Mouse (Mus musculus) hindbrain, embryonic 10.5 days (tissue): ENCODE measurements around the gene Phyhd1. TPM values are rescaled to one million over a fixed set of nuclear protein-coding genes. Genes with fewer than 3 reads are reported as not detected.

Experiments used
- DNase-seq: peaks from one replicate; pipeline ENCODE4 v3.0.0-alpha.2; 2017; ENCODE audit warnings: low spot score
- H3K27ac ChIP-seq: fragments of 300-500 bp; sonication (generic); 2 replicates; pipeline ENCODE4 v1.5.1; 2016; ENCODE audit warnings: mild to moderate bottlenecking, moderate library complexity
- H3K27me3 ChIP-seq: fragments of 300-500 bp; sonication (generic); 2 replicates; pipeline ENCODE4 v1.6.1; 2016; ENCODE audit warnings: mild to moderate bottlenecking; ENCODE audit not compliant: poor library complexity, insufficient read depth, severe bottlenecking
- H3K36me3 ChIP-seq: fragments of 300-500 bp; sonication (generic); 2 replicates; pipeline ENCODE4 v1.6.1; 2016; ENCODE audit warnings: mild to moderate bottlenecking, moderate library complexity
- H3K4me1 ChIP-seq: fragments of 300-500 bp; sonication (generic); replicated peaks from 2 replicates; pipeline ENCODE4 v1.6.1; 2016; ENCODE audit warnings: mild to moderate bottlenecking
- H3K4me3 ChIP-seq: fragments of 300-500 bp; sonication (generic); 2 replicates; pipeline ENCODE4 v1.5.1; 2016; ENCODE audit warnings: mild to moderate bottlenecking, moderate library complexity
- H3K9me3 ChIP-seq: fragments of 300-500 bp; sonication (generic); 2 replicates; pipeline ENCODE4 v1.6.1; 2016; ENCODE audit warnings: mild to moderate bottlenecking, moderate library complexity
- WGBS: fragments of 180-500 bp; shearing (Covaris S2); methylation state at CpG from one replicate; pipeline ENCODE4 v1.1.7; 2016; 5-methylcytosine and 5-hydroxymethylcytosine counted together
- polyA plus RNA-seq: library from polyadenylated mRNA; unstranded; fragments of >200 nt; fragmentation: Nextera tagmentation; extraction: Ambion mirVana; gene quantifications from 2 replicates; pipeline ENCODE4 v1.2.1, GENCODE M21; 2016

The Phyhd1 gene
- polyA plus RNA-seq, 1 experiment from 2014 or later = 5.5 TPM

GRCm38 (mm10) chr2:30247036-30247435, 19.0 kb upstream of the Phyhd1 start:
- no peak overlapping the region for H3K27ac ChIP-seq
- peaks cover 30% of the 10 kb centered on the region for H3K4me1 ChIP-seq
- no peak for DNase-seq
- H3K4me3 ChIP-seq = no peak overlapping the region
- H3K27me3 ChIP-seq = no peaks in the 10 kb centered on the region
- no peaks in the 10 kb centered on the region for H3K9me3 ChIP-seq
- H3K36me3 ChIP-seq = peaks cover 98% of the 10 kb centered on the region
- 91% methylated on average over 5 of the region's 5 CpGs for WGBS

- DNase-seq = no peak
- Histone ChIP-seq H3K27me3 (no peaks in the 10 kb centered on the region), H3K9me3 (no peaks in the 10 kb centered on the region), H3K4me3 (no peak overlapping the region), H3K27ac (no peak overlapping the region), H3K36me3 (peaks cover 98% of the 10 kb centered on the region), H3K4me1 (peaks cover 24% of the 10 kb centered on the region)
- 85% methylated on average over 4 of the region's 4 CpGs for WGBS
Measured at GRCm38 (mm10) chr2:30247681-30248080, 18.3 kb upstream of the Phyhd1 start.

DNA sequence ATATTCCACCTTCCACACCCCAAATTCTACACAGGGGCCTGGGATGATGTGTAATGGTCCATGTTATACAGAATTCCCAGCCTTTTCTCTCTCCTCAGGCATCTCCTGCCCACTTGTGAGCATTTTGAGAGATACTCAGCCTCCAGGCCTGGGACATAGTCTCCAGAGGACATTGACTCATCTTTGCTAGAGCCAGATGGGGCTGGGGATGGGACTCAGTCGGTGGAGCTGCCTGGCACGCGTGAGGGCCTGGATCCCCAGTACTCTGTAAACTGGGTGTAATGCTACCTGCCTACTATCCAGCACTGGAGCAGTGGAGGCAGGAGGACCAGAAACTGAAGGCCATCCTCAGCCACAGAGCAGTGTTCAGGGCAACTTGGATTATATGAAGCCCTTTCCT, 16.8 kb upstream of the Phyhd1 start:
- Histone ChIP-seq H3K9me3 (no peaks in the 10 kb centered on the region), H3K27me3 (no peaks in the 10 kb centered on the region), H3K27ac (no peak overlapping the region), H3K36me3 (peaks cover 98% of the 10 kb centered on the region), H3K4me3 (no peak overlapping the region), H3K4me1 (peaks cover 15% of the 10 kb centered on the region)
- WGBS = 94% methylated on average over 3 of the region's 3 CpGs
- DNase-seq = no peak

DNA sequence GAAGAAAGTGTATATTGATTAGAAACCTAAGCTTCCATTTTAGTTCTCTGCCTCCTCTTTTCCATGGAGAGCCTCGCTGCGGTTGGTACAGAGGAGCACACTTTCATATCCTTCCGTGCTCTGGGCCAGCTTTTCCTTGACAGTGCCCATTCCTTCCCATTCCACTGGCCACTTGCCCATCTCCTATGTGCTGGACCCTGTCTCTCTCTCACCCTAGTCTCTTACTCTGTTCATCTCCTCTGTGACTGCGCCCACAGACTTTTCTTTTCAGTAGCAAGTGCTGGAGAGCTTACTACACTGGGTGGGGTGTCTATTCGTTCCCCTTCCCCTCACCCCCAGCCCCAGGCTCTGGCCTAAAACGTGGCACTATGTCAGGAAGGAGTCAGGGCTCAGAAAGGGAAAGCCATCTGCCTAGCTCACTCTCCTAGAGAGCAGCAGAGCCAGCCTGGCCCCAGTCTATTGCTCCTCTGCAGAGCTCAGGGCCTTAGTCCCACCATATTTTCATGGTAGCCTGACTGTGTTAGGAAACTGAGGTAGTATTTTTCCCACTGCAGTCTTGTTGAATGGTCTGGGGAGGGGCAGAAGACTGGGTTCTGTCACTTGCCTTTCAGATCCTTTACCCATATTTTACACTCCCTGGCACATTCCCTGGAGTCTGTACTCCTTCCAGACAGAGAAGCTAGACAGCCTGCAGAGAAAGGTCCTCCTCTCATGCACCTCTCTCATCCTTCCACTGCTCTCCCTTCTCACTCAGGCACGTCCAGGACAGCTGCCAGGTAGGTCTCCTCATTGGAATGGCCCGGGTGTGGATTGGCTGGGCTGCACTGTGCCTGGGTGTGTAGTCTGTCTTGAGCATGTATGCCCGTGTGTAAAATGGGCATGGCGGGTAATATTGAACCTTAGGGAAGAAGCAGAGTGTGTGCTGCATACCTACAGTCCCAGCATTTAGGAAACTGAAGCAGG, 15.6 kb upstream of the Phyhd1 start:
- Histone ChIP-seq H3K4me3 (no peak overlapping the region), H3K27ac (no peak overlapping the region), H3K27me3 (no peaks in the 10 kb centered on the region), H3K36me3 (peaks cover 97% of the 10 kb centered on the region), H3K9me3 (no peaks in the 10 kb centered on the region), H3K4me1 (peaks cover 9% of the 10 kb centered on the region)
- WGBS = 89% methylated on average over 10 of the region's 10 CpGs
- no peak for DNase-seq

- Histone ChIP-seq H3K27me3 (no peaks in the 10 kb centered on the region), H3K27ac (peak overlapping the region; percentile 24; the same call in 1 of the 2 replicates), H3K9me3 (no peaks in the 10 kb centered on the region), H3K4me1 (peaks cover 6% of the 10 kb centered on the region), H3K4me3 (no peak overlapping the region), H3K36me3 (peaks cover 97% of the 10 kb centered on the region)
- 89% methylated on average over 5 of the region's 5 CpGs for WGBS
- DNase-seq = no peak
Measured at GRCm38 (mm10) chr2:30251417-30252104, 14.4 kb upstream of the Phyhd1 start.

DNA sequence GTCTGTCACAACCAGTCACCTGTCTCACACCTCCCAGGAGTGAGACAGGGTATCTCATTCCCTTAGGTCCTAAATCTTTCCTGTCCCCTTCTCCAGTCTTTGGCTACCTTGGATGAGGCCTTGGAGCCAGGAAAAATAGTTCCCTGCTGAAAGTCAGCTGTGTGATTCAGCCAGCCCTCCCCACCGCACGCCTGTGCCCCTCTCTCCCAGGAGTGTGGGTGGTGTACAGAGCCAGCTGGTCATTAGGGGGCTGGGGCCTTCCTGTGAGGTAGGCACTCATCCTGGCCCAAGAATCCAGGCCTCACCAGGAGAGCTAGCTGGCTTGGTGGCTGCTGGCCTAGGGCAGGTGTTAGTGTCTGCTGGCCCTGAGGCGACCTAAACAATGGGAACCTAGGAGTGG, 13.5 kb upstream of the Phyhd1 start:
- Histone ChIP-seq H3K27me3 (no peaks in the 10 kb centered on the region), H3K4me1 (peaks cover 6% of the 10 kb centered on the region), H3K4me3 (no peak overlapping the region), H3K9me3 (no peaks in the 10 kb centered on the region), H3K27ac (no peak overlapping the region), H3K36me3 (peaks cover 99% of the 10 kb centered on the region)
- no peak for DNase-seq
- 79% methylated on average over 3 of the region's 3 CpGs for WGBS

GRCm38 (mm10) chr2:30253809-30254208, 12.2 kb upstream of the Phyhd1 start:
- DNase-seq = no peak
- H3K9me3 ChIP-seq = no peaks in the 10 kb centered on the region
- H3K27me3 ChIP-seq = no peaks in the 10 kb centered on the region
- WGBS = 84% methylated on average over 5 of the region's 5 CpGs
- peaks cover 99% of the 10 kb centered on the region for H3K36me3 ChIP-seq
- H3K4me1 ChIP-seq = peaks cover 6% of the 10 kb centered on the region
- H3K4me3 ChIP-seq = no peak overlapping the region
- H3K27ac ChIP-seq = no peak overlapping the region

DNA sequence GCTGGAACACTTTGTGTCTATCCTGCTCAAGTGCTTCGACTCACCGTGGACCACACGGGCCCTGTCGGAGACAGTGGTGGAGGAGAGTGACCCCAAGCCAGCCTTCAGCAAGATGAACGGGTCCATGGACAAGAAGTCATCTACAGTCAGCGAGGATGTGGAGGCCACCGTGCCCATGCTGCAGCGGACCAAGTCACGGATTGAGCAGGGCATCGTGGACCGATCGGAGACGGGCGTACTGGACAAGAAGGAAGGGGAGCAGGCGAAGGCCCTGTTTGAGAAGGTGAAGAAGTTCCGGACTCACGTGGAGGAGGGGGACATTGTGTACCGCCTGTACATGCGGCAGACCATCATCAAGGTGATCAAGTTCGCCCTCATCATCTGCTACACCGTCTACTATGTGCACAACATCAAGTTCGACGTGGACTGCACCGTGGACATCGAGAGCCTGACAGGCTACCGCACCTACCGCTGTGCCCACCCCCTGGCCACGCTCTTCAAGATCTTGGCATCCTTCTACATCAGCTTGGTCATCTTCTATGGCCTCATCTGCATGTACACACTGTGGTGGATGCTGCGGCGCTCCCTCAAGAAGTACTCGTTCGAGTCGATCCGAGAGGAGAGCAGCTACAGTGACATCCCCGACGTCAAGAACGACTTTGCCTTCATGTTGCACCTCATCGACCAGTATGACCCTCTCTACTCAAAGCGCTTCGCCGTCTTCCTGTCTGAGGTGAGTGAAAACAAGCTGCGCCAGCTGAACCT, 10.2 kb upstream of the Phyhd1 start:
- Histone ChIP-seq H3K4me1 (peaks cover 6% of the 10 kb centered on the region), H3K27ac (no peak overlapping the region), H3K27me3 (no peaks in the 10 kb centered on the region), H3K9me3 (no peaks in the 10 kb centered on the region), H3K36me3 (peaks cover 99% of the 10 kb centered on the region), H3K4me3 (no peak overlapping the region)
- WGBS = 97% methylated on average over 42 of the region's 42 CpGs
- no peak for DNase-seq

GRCm38 (mm10) chr2:30256616-30257350, 9.2 kb upstream of the Phyhd1 start:
- Histone ChIP-seq H3K36me3 (peaks cover 99% of the 10 kb centered on the region), H3K4me3 (no peak overlapping the region), H3K9me3 (no peaks in the 10 kb centered on the region), H3K4me1 (peaks cover 7% of the 10 kb centered on the region), H3K27me3 (no peaks in the 10 kb centered on the region), H3K27ac (no peak overlapping the region)
- 97% methylated on average over 30 of the region's 30 CpGs for WGBS
- DNase-seq = no peak

DNA sequence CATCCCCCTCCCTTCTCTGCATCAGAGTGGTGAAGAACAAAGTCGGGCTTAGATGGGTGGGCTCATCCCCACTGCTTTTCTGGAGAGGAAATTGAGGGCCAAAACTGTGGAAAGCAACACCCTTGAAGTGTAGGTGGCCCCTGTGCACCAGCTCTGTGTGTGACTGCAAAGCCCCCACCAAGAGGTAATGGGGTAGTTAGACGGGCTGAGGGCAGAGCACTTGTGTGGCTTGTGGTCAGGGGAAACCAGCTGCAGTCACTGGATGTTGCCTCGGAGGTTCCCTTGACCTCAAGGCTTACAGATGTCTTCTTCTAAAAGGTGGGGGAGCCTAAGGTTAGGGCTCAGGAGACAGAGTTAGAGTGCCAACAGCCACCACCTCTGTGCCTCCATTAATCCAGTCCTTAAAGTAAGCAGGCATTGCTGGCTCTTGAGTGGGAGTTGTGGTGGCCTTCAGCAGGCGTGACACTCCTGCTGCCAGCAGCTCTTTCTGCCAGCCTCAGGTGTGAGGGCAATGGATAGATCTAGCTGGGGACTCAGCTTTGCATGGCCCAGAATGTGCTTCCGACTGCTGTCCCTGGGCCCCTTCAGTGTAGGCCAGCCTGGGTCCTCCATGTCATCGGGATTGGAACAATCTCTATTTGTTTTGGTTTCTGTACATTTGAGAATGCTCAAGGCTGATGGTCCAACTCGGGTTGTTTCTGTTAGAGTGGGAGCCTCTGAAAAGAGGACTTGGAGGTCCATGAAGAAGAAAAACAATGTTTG, 8.1 kb upstream of the Phyhd1 start:
- no peak for DNase-seq
- peak overlapping the region; percentile 40; the same call in 1 of the 2 replicates for H3K27ac ChIP-seq
- H3K36me3 ChIP-seq = peaks cover 99% of the 10 kb centered on the region
- WGBS = 85% methylated on average over 7 of the region's 7 CpGs
- peaks cover 8% of the 10 kb centered on the region; the same call in 1 of the 2 replicates for H3K4me1 ChIP-seq
- no peaks in the 10 kb centered on the region for H3K9me3 ChIP-seq
- H3K4me3 ChIP-seq = no peak overlapping the region
- no peaks in the 10 kb centered on the region for H3K27me3 ChIP-seq

DNA sequence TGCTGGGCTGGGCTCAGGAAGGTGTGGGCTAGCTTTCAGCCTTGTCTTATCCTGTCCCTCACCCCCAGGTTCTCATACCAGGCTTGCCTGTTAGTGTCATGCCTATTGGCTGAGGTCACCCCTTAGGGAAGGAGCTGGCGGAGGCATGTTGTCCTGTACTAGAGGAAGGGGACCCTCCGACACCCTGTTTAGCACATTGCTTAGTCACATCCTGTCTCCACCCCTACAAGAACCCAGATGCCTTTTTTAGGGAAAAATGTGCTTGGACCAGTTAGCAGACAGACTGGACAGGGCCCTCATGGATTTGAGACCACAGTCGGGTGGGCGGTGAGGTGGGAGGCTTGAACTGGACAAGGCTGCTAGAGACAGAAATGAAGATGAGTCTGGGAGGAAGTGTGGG, 7.4 kb upstream of the Phyhd1 start:
- WGBS = 84% methylated on average over 4 of the region's 4 CpGs
- Histone ChIP-seq H3K36me3 (peaks cover 99% of the 10 kb centered on the region), H3K4me1 (peaks cover 8% of the 10 kb centered on the region; the same call in 1 of the 2 replicates)

More for the DNA sequence above, 7.4 kb upstream of the Phyhd1 start:
- Histone ChIP-seq H3K27ac (no peak overlapping the region; the same call in 1 of the 2 replicates), H3K27me3 (no peaks in the 10 kb centered on the region), H3K4me3 (no peak overlapping the region), H3K9me3 (no peaks in the 10 kb centered on the region)
- DNase-seq = no peak
